Mouse (Mus musculus) kidney, postnatal 14 days (tissue): Measurements from ENCODE around the gene Egfem1.

ENCODE experiments used
- DNase-seq: peaks from one replicate; pipeline ENCODE4 v3.0.0; 2022; ENCODE audit warnings: mixed read lengths

Gene Egfem1

DNA sequence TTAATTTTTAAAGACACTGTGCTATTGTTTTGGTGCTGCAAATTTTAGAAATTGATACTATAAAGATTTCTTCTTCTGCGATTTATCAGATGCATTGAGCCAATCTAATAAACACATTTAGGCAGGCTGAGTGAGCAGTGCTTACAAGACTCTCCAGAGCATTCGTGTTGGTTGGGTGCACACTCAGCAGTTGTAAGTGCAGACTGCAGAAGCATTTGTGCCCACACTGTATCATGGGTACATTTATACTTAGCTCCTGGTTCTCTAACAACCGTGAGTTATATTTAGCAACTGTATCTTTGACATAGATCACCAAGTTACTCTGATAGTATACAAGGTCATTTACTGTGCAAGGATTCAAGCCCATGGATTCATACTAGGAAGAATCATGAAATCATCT lies 264.0 kb downstream of the Egfem1 start:
- DNase-seq, result no peak

DNA sequence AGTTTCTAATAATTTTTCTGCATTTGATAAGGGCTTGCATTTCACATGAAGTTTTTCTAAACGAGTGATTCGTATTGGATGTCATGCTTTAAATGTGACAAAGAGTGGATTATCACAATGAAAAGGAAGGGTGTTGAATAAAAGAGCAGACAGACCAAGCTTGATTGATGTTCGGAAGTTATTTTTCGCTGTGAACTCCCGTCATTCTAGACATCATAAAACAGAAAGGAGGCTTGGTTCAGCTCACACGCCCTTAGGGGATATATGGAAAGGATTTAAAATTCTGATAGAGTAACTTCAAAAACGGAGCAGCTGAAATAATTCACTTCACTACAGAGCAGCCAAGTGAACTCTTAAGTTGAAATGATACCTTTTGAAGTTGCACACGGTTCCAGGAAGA lies 285.1 kb downstream of the Egfem1 start:
- DNase-seq, result no peak

DNA sequence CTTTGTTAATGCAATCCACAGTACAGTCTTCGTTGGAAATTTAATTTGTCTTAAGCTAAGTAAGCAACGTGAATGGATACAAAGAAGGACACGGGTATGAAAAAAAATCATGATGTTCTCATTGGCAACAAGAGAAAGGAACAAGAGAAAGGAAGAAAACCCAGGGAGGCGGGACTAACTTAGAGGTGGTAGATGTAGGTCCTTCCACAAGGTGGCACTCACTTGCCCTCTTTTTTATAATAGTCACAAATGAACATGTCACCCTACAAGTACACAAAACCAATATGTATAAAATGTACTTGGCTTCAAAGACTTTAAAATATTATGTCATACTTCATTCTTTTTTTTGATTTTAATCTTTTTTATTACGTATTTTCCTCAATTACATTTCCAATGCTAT lies 288.7 kb downstream of the Egfem1 start:
- DNase-seq, result peak; percentile 3

DNA sequence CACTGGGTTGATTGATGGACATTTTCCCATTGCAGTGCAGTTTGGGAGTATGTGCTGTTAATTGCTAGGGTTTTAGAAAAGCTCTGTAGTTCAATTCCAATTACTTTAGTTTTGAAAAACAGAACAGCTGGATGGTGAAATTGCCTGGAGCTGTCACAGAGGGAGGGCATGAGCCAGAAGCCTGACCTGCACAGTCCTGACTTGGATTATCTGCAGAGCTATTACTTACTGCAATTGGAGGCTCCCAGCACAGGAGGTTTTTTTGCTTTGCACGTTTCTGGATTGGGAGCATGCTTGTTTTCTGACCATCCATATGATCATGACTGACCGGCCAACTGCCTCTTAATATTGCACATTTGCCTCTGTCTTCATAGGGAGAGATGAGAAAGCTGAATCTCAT lies 299.4 kb downstream of the Egfem1 start:
- DNase-seq, result no peak

DNA sequence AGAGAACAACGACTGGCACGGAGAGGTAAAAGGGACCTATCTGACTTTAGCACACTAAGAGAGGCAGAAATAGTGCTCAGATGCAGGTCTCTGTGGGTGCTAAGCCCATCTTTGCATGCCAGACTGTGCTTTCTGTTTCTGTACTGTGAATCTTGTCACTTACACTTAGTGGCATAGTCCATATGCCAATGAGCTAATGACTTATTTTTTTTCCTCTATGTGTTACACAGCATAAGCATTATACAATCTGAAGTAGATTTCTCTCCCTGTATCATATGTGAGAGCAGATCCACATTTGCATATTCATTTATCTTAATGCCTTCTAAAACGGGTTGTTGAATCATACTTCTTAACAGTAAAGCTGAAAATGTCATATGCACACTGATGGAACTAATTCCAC lies 317.2 kb downstream of the Egfem1 start:
- DNase-seq, result no peak

DNA sequence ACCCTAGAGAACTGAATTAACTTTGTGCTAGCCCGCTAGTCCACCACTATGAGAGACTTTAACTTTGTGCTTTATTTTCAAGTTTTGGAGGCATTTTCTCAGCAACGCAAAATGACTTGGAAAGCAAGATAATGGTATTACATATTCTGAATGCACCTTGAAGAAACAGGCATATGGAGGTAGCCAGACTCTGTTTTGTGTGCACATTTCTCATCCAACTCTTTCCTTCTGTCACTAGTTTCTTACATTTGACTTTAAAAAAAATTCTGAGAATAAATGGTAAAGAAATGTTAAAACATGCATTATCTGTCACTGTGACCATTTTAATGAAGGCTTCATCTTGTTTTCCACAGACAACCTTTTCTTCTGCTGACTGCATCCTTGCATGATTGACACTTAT lies 339.8 kb downstream of the Egfem1 start:
- DNase-seq, result no peak

DNA sequence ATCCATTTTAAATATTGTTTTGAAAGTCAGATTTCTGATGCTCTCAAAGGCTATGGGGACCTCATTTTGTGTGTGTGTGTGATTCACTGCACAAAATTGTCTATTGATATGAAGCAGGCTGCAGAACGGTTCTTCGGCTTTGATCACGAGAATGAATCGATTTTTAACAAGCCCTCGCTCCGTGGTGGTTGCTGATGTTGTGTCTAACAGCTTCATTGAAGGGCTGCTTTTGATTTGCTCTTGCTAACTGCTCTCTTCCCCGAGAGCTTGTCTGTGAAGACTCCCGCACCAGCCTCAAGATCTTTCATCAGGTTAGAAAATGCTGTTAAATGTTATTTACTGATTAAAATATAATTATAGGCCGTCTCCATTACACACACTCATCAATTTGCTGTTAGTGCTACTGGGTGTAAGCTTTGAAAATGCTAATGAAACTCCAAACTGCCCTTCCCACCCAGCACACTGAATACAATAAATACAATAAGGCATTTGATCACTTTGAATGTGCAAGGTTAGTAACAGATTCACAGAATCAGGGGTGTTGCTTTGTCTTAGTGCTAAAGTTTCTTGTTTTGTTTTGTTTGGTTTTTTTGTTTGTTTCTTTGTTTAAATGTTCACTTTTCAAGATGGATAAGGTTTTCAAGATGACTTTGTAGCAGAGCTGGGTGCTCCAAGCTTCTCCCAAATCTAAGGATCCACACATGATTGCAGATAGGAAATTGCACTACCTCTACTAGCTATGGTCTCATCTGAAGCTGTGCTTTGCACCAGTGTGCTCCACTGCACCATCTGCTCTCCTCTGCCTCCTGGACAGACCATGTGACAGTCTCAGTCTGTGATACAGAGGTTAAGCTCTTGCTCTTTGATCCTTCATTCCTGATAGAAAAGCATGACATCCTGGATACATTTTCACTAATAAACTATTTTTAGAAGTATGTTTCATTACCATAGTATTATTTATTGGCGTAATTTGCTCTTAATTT lies 350.6 kb downstream of the Egfem1 start:
- no peak for DNase-seq

DNA sequence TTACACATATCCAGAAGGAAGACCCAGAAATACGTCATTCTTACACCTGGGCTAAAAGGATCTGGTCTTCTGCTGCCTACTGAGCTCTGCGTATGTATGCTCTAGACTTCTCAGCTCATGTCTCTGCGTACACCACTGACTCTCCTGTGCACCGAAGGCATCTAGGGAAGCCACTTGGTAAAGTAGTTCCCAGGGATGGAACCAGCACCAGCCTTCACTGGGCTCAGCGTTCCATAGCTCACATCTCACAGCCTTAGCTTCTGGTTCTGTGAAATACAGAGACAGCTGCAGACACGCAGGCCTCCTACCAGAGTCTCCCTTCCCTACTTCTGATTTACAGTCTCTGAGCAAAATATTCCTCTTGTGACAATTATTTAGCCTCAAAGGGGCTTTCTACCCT lies 361.2 kb downstream of the Egfem1 start:
- no peak for DNase-seq

DNA sequence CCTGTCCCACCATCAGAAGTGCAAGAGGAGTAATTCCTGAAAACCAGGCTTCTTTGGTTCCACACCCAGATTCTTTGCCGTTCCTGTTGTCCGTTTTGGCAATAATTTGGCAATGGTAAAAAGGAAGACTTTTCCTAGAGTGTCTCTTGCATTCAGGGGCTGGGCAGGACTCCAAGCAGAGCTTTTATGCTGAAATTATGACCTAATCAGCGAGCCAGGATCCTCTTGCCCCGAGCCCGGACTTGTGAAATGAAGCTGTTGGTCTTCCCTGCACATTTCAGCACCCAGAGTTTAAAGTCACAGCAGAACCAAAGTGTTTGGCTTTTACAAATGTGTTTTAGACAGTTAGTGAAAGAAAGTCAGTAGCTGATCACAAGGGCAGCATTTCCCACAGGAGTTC lies 362.8 kb downstream of the Egfem1 start:
- DNase-seq, result peak; percentile 9

DNA sequence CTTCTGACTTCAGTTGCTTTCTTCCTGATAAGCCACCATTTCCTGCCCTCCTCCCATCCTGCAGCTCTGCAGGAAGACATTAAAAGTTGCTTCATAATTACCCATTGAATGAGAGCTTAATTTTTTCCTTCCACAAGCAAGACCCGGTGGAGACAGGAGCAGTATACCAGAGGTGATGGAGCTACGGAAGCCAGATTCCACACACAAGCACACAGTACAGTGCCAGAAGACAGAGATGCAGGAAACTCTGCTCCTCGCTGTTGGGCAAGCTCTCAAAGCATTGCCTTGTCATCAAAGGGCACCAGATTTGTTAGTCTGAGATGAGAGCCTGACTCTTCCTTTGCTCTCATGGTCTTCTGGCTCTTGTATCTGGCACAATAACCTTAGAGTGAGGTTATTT lies 364.3 kb downstream of the Egfem1 start:
- DNase-seq, result peak; percentile 6

DNA sequence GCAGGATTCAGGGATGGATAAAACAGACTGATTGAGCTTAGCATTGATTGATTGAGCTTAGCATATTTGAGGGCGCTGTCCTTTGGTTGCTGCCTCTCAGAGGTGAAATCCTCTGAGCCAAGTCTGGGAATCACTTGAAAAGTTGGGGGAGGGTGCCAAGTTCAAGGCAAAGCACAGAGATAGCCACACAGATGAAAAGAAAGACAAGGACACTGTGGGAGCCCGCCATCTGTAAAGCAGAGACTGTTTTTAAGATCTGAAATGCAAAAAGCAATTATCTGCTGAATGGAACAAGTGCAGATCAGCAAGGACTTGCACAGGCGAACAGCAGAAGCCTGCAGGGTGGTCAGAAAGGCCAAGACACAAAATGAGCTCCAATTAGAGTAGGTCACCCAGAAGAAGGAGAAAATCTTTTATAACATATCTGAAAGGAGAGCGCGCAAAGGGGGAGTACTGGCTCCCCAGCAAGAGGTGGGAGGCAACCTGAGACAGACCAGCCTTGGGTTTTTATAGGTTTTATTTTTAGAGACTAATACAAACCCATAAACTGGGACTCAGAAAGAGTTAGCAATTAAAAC lies 367.1 kb downstream of the Egfem1 start:
- no peak for DNase-seq

DNA sequence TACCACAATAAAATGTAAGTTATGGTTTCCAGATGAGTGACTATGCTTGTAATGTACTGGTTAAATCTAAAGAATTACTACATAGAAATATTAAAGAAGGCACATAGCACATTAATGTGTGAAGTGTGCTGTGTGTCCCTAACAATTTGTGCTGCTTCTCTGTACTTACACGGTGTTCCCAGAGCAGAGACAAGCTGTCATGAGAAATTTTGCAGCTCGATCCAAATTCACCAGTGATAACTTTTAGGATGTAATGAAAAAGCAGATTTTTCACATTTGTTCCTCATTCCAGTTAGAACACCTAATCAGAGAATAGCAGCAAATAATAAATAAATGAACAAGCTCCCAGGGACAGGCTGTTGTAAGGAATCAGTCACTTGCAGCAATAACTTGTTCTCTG lies 416.4 kb downstream of the Egfem1 start:
- DNase-seq, result no peak

DNA sequence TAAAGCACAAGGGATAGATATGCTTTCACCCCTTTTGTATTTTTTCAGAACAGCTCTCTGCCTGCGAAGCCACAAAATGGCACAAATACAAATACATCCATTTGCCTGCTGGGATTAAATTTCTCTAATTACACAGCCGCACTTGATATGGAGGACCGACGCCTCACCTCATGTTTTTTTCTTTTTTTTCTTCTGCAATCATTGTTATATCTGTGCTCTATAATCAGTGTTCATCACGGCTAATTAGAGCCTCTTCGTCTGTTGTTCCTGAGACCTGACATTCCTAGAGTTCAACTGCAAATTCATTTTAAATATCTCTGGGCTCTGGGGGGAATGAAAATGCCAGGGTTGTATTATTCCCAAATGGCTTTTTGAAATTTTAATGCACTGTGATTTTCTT lies 417.4 kb downstream of the Egfem1 start:
- DNase-seq, result no peak

DNA sequence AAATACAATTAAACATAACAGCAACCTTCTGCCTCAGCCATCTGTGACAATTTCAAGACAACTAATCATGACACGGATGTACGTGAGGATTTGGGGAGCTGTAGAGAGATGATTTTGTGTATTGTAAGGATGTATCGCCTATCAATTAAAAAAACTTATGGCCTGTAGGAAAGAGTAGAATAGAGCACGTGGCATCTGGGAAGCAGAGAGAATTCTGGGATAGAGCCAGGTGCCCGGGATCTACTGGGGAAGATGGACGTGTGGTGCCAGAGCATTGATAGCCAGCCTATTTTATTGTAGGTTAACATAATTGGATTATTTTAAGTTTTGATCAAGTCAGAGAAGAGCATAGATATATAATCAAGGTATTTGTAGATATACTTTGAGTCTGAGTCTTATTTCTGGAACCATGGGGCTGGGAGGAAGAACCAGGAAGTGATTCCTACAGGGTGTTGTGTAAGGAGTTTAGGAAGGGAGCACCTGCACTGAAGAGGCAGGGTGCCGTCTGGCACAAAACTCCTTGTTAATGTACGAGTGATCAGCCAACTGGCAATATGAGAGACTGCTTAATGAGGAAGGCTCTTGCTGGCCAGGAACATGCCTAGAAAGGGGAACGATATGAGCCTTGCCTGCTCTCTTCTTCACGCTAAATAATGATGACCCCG lies 443.6 kb downstream of the Egfem1 start:
- DNase-seq, result no peak

DNA sequence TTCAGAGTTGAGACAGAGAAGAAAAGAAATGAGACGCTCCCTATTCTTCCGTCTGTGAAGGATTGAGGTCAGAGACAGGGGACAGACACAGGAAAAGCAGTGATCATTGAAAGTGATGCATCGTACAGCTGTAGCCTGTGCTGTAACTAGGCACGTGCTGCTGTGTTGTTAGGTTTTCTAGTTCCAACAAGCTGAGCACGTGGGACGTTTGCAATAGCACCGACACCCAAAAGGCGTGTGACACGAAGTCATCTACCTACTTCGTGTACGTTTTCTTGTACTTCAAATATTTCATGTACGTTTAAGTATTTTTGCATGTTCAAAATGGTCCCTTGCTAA lies 444.1 kb downstream of the Egfem1 start:
- no peak for DNase-seq

DNA sequence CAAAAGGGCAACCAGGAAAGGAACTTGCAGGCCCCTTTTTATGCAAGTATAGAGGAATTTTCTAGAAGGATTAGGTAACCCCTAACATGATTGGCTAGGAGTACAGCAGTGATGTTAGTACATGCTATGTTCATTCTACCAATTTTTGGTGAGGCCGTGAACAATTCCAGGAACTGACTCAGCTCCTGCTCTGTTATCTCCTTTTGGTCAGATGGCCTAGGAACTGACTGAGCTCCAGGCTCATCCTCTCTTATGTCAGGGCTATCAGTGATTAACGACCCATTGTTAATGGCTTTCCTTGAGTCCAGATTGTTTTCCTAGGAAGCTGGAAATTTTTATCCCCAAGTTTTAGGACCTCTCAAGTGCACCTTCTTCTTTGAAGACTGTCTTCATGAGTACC lies 457.4 kb downstream of the Egfem1 start:
- peak; percentile 55 for DNase-seq

DNA sequence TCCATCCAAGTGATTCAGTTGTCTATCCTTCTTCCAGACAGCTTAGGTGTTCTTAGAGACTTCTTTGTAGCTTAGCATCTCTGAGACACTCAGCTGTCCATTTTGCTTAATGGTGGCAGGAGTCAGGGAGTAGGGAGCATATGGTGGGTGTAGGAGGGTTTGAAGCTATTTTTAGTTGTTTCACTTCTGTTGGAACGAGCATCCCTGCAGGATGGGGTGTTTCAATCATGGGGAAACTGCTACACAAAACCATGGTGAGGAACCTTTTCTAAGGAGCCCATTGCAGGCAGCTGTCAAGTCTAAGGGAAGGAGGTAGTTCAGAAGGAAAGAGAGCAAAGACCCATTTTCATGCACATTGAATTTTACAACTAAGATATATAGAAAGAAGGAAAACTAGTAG lies 458.1 kb downstream of the Egfem1 start:
- DNase-seq, result no peak

DNA sequence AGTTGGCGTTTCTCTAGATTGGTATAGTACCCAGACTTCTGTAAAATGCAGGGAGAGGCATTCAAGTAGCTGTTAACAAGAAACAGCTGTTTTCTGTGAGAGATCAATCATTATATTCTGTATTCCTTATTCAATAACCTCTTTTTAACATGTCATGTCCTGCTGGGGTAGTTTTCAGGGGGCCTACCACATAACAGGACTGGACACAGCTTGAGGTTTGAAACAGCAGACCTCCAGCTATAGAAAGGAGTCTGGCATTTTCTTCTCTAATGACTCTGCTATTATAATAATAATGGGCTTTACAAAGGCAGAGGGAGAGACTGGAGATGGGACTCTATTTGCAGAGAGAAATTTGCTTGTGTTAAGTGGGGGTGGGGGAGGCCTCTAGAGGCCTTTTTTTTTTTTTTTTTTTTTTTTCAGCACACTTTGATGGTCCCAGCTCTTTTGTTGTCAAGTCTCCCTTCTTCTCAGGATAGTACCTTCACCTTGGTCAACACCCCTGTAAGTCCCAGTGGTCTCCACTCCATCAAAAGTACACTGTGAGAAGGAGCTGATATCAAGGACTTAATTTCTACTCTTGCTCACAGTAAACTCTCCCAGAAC lies 459.8 kb downstream of the Egfem1 start:
- DNase-seq, result no peak

DNA sequence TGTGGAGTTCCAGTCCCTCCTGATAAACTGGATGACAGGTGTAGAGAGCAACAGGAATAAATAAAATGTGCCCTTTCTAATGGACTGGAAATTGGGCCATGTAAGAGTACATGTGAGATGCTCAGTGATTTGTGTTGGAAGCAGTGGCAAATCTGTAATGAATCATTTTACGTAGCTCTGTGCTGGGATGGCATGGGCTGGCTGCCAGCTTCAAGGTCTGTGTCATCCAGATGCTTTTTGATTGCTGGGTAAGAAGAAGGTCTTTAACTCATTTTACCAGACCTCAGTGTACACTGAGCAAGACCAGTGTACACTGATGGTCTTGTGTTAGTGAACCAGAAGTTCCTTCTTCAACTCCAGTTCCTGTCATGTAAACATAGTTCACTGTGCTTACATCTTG lies 462.2 kb downstream of the Egfem1 start:
- DNase-seq, result no peak

DNA sequence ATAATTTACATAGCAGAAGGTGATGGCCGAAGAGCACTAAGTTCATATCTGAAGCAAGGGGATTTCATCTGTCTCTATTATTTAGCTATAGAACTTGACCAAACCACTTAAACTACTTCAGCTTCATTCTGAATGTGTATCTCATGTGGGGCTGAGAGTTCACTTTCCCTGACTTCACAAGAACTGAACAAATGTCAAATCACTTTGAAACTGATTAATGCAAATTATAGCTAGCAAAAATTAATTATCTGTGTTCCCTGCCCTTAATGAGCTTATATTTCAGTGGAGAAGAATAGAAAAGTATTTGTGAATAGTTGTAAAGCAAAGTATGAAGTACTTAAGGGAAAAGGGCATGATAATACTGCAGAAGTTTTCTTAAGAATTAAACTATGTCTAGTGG lies 481.3 kb downstream of the Egfem1 start:
- no peak for DNase-seq

DNA sequence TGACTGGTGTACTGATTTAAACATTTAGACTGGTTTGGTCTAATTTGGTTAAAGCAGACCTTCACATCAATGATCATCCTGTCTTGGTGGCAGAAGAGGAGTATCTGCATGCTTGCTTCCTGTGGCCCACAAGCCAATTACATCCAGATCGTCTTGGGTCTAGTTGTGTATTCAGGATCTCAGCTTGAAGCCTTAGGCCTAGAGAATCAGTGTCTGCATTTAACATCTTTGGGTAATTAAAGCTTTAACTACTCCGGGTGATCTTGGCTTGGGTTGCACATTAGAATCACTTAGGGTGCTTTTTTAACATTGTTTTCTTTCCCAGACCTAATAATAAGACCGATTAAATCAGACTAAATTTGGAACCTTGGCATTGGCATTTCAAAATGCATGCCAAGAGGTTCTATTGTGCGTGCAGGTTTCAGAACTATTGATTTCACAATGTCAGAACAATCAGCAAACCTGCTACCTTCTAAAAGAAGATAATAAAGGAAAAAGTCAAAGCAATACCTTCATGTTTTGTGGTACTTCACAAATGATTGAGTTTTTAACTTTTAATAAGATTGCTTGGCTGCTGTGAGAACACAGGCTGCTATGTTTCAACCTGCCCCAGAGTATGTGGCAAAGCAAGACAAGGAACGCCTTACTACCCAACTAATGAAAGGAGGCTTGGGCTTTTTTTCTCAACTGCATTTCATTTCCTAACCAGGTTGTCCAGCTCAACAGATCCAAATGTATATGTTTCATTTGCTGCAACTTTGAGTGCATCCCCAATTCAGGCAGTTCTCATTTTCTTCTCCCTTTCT lies 496.4 kb downstream of the Egfem1 start:
- no peak for DNase-seq

DNA sequence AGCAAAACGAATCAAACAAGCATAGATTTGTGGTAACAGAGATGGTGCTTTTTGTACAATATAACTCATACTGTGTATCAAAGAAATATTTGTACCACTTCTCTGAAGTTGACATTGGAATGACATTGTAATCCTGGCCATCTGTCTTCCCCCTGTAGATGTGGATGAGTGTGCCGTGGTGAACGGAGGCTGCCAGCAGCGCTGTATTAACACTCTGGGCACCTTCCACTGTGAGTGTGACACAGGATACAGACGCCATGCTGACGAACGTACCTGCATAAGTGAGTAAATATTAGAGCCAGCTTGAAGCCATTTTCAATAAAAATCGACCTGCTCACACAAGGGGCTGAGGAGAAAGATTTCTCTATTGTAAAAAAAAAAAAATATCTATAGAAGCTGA lies 500.9 kb downstream of the Egfem1 start:
- no peak for DNase-seq

DNA sequence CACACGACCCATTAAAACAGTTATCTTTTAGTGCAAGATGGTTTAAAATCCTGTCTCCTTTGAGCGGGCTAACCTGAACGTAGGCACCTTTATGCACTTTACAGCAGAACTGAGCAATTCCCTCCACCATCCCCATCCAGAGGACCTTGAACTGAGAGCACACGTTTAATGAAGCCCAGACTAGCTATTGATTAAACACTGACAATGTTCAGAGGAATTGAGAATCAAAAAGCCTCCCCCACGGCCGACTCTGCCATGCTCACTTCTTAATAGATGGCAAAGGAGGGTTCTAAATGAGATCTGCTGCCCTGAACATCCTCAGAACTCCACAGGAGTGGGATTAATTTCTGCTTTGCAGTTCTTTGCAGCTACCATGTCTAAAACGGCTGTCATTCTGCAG lies 520.3 kb downstream of the Egfem1 start:
- DNase-seq, result no peak
